Mouse (Mus musculus): ENCODE measurements around the gene Col27a1.

GRCm38 (mm10) chr4:63344295-63344694, 130.5 kb downstream of the Col27a1 start, which contains the start of gene Orm1:
- TF ChIP-seq POLR2A (IDR thresholded peaks at IDR 0.05; ENCODE audit: extremely low read depth, insufficient read depth, low read length) = peak; percentile 85
- no peak for TF ChIP-seq CTCF (IDR thresholded peaks at IDR 0.05; ENCODE audit: low read depth, low read length)

All from liver, adult 2 months (tissue).